Mouse (Mus musculus): ENCODE measurements around the gene Cog8.

GRCm38 (mm10) chr8:107086018-107086417 is 29.5 kb upstream of the Cog8 start:
- no peak for TF ChIP-seq CTCF (IDR thresholded peaks at IDR 0.05)
- no peak for TF ChIP-seq EP300 (IDR thresholded peaks at IDR 0.05)

Measured in lung, postnatal 0 days (tissue).